Mouse (Mus musculus) liver, embryonic 12.5 days (tissue): ENCODE measurements around the gene Zfp280d. TPM values are rescaled to one million over a fixed set of nuclear protein-coding genes. Genes with fewer than 3 reads are reported as not detected.

Experiments used
- ATAC-seq: fragments of 200-750 bp; cut with Nextera tagmentation; 2 replicates; pipeline ENCODE4 v1.8.0; 2017; ENCODE audit warnings: moderate number of reproducible peaks, mild to moderate bottlenecking, moderate library complexity
- H3K27ac ChIP-seq: fragments of 300-500 bp; sonication (generic); 2 replicates; pipeline ENCODE4 v1.5.1; 2016; ENCODE audit warnings: mild to moderate bottlenecking
- H3K27me3 ChIP-seq: fragments of 300-500 bp; sonication (generic); replicated peaks from 2 replicates; pipeline ENCODE4 v1.6.1; 2016; ENCODE audit warnings: mild to moderate bottlenecking, moderate library complexity
- H3K36me3 ChIP-seq: fragments of 300-500 bp; sonication (generic); 2 replicates; pipeline ENCODE4 v1.6.1; 2016; ENCODE audit warnings: mild to moderate bottlenecking, moderate library complexity
- H3K4me1 ChIP-seq: fragments of 300-500 bp; sonication (generic); 2 replicates; pipeline ENCODE4 v1.6.1; 2016
- H3K4me2 ChIP-seq: fragments of 300-500 bp; sonication (generic); 2 replicates; pipeline ENCODE4 v1.6.1; 2016; ENCODE audit warnings: mild to moderate bottlenecking, moderate library complexity
- H3K4me3 ChIP-seq: fragments of 300-500 bp; sonication (generic); 2 replicates; pipeline ENCODE4 v1.5.1; 2016; ENCODE audit warnings: mild to moderate bottlenecking, moderate library complexity
- H3K9ac ChIP-seq: fragments of 300-500 bp; sonication (generic); 2 replicates; pipeline ENCODE4 v1.6.1; 2016; ENCODE audit warnings: mild to moderate bottlenecking, moderate library complexity
- H3K9me3 ChIP-seq: fragments of 300-500 bp; sonication (generic); replicated peaks from 2 replicates; pipeline ENCODE4 v1.6.1; 2016; ENCODE audit warnings: mild to moderate bottlenecking, moderate library complexity
- WGBS: fragments of 180-500 bp; shearing (Covaris S2); methylation state at CpG from one replicate; pipeline ENCODE4 v1.1.7; 2016; ENCODE audit not compliant: insufficient replicate concordance; 5-methylcytosine and 5-hydroxymethylcytosine counted together
- polyA plus RNA-seq: library from polyadenylated mRNA; unstranded; fragments of >200 nt; fragmentation: Nextera tagmentation; extraction: Ambion mirVana; gene quantifications from 2 replicates; pipeline ENCODE4 v1.2.1, GENCODE M21; 2016

Zfp280d gene
- polyA plus RNA-seq, 1 experiment from 2014 or later, result 23.1 TPM

DNA sequence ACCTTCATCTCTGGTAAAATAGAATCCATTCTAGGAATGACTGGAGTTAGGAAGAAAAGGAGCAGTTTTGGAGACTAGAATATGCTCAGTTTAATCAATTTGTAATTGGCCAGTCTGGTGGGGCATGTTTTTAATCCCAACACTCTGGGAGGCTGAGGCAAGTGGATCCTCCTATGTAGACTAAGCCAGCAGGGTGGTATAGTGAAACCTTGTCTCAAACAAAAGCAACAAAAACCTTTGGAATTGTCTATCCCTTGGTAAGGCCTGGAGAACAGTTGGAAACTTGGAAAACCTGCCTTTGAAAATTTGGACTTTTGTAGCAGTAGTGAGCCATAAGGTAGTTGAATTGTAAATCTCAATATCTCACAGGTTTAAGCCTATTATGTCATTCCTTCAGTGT, 2.3 kb downstream of the Zfp280d start:
- Histone ChIP-seq H3K4me3 (peak overlapping the region; percentile 30), H3K9ac (peak overlapping the region; percentile 32), H3K9me3 (0 out of 2 replicates have a peak, but pooled peaks cover 5% of the 10 kb centered on the region), H3K27ac (no peak overlapping the region), H3K4me1 (peaks cover 31% of the 10 kb centered on the region), H3K4me2 (peak overlapping the region; percentile 62), H3K36me3 (peaks cover 8% of the 10 kb centered on the region; the same call in 1 of the 2 replicates), H3K27me3 (no peaks in the 10 kb centered on the region)
- ATAC-seq, result no peak

- WGBS, result 72% methylated on average over 4 of the region's 4 CpGs
- no peak overlapping the region for H3K27ac ChIP-seq
- no peak overlapping the region for H3K4me2 ChIP-seq
- no peak overlapping the region for H3K9ac ChIP-seq
- peaks cover 26% of the 10 kb centered on the region for H3K4me1 ChIP-seq
- peaks cover 8% of the 10 kb centered on the region; the same call in 1 of the 2 replicates for H3K36me3 ChIP-seq
- H3K4me3 ChIP-seq, result no peak overlapping the region
- H3K27me3 ChIP-seq, result no peaks in the 10 kb centered on the region
- no peaks in the 10 kb centered on the region for H3K9me3 ChIP-seq
- ATAC-seq, result no peak
Measured at GRCm38 (mm10) chr9:72279943-72280342, 5.3 kb downstream of the Zfp280d start.

DNA sequence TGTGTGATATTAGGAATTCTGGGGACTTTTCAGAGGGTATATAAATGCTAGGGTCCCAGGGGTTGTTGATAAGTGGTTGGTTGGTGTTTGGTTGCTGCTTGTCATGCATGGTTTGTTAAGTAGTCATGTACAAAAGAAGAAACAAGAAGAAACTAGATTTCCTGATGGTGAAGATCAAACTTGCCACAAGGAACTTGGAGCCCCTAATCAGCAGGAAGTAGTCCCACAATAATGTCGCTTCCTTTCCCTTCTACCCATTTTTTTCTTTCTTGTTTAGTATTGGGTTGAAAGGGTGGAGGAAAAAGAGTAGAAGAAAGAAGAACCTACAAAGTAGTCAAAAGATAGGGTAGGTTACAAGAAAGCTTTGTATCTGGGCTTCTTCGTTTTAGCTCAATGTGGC, 13.0 kb downstream of the Zfp280d start:
- Histone ChIP-seq H3K4me2 (no peak overlapping the region), H3K27ac (no peak overlapping the region), H3K4me1 (peaks cover 25% of the 10 kb centered on the region), H3K9me3 (no peaks in the 10 kb centered on the region), H3K27me3 (no peaks in the 10 kb centered on the region), H3K9ac (no peak overlapping the region), H3K36me3 (peaks cover 44% of the 10 kb centered on the region), H3K4me3 (no peak overlapping the region)
- WGBS, result 35% methylated on average over 2 of the region's 2 CpGs
- no peak for ATAC-seq

DNA sequence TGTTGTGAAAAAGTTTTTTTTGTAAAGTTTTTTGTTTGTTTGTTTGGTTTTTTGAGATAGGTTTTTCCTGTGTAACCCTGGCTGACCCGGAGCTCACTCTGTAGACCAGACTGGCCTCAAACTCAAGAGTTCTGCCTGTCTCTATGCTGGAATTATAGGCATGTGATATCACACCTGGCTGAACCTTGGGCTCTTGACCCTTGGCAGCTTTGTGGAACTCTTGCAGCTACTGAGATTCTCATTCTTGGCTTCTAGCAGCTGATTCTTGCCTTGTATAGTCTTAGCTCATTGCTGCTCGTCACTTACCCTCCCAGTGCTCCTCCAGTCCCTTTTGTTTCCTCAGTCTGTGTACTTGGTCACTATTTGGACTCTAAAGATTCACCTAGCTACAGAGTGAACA, 13.6 kb downstream of the Zfp280d start:
- Histone ChIP-seq H3K4me2 (no peak overlapping the region), H3K4me1 (peaks cover 25% of the 10 kb centered on the region), H3K9ac (no peak overlapping the region), H3K27me3 (no peaks in the 10 kb centered on the region), H3K36me3 (peaks cover 44% of the 10 kb centered on the region), H3K4me3 (no peak overlapping the region), H3K9me3 (no peaks in the 10 kb centered on the region), H3K27ac (no peak overlapping the region)
- ATAC-seq, result no peak
- WGBS, result 75% methylated on average over 2 of the region's 2 CpGs

DNA sequence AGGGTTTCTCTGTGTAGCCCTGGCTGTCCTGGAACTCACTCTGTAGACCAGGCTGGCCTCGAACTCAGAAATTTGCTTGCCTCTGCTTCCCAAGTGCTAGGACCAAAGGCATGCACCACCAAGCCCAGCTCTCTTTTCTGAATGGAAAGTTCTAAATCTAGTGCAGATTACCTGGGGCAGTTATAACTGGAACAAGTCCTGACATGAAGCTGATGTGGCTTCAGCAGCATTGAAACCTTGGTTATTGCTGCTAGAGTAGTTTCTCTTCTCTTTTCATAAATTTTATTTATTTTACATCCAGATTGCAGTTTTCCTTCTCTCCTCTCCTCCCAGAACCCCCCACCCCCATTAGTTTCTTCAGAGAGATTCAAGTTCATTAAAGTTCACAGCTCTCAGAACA, 14.4 kb downstream of the Zfp280d start:
- H3K4me1 ChIP-seq, result peaks cover 25% of the 10 kb centered on the region
- no peak overlapping the region for H3K27ac ChIP-seq
- WGBS, result 78% methylated on average over 1 of the region's 1 CpGs
- ATAC-seq, result no peak
- no peak overlapping the region for H3K9ac ChIP-seq
- H3K36me3 ChIP-seq, result peaks cover 44% of the 10 kb centered on the region
- H3K9me3 ChIP-seq, result no peaks in the 10 kb centered on the region
- H3K27me3 ChIP-seq, result no peaks in the 10 kb centered on the region
- H3K4me2 ChIP-seq, result no peak overlapping the region
- no peak overlapping the region for H3K4me3 ChIP-seq

DNA sequence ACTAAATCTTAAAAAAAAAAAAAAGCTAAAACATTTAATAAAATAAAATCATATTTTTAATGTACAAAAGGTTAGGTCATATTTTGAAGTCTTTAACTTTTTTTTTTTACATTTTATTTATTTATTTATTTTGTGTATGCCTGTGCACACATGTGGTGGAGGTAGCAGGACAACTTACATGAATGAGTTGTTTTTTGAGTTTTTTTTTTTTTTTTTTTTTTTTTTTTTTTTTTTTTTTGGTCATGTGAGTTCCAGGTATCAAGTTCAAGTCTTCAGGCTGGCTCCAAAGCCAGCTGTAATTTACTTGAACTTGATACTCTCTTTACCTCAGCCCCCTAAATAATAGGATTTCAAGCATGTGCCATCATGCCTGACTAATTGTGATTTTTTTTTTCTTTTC, 19.4 kb downstream of the Zfp280d start:
- H3K27ac ChIP-seq, result no peak overlapping the region
- H3K9me3 ChIP-seq, result no peaks in the 10 kb centered on the region
- no peak overlapping the region for H3K9ac ChIP-seq
- H3K36me3 ChIP-seq, result peaks cover 27% of the 10 kb centered on the region
- H3K4me2 ChIP-seq, result no peak overlapping the region
- H3K27me3 ChIP-seq, result no peaks in the 10 kb centered on the region
- no peak overlapping the region for H3K4me3 ChIP-seq
- no peak for ATAC-seq
- H3K4me1 ChIP-seq, result 0 out of 2 replicates have a peak, but pooled peaks cover 5% of the 10 kb centered on the region

GRCm38 (mm10) chr9:72309765-72310164, 35.1 kb downstream of the Zfp280d start:
- no peak overlapping the region for H3K4me3 ChIP-seq
- no peak overlapping the region for H3K27ac ChIP-seq
- no peak overlapping the region for H3K9ac ChIP-seq
- no peak for ATAC-seq
- peaks cover 47% of the 10 kb centered on the region for H3K36me3 ChIP-seq
- no peak overlapping the region for H3K4me2 ChIP-seq
- 80% methylated on average over 2 of the region's 2 CpGs for WGBS
- H3K9me3 ChIP-seq, result no peaks in the 10 kb centered on the region
- no peaks in the 10 kb centered on the region for H3K27me3 ChIP-seq
- H3K4me1 ChIP-seq, result no peaks in the 10 kb centered on the region

DNA sequence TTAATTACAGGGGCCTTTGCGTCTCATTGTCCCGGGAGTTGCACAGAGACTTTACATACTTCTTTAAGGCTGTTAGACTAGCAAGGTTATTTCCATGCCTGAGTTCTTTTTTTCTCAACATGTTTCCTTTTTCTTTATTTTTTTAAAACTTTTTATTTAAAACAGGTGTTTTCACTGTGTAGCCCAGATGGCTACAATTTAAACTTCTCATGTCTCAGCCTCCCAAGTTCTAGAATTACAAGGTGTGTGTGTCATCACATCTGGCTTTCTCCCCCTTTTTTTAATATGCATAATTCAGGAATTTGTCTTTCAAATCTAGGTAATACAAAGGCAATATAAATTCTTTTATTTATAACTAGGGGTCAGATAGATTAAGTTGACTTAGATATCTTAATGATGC, 58.6 kb downstream of the Zfp280d start:
- no peak for ATAC-seq

DNA sequence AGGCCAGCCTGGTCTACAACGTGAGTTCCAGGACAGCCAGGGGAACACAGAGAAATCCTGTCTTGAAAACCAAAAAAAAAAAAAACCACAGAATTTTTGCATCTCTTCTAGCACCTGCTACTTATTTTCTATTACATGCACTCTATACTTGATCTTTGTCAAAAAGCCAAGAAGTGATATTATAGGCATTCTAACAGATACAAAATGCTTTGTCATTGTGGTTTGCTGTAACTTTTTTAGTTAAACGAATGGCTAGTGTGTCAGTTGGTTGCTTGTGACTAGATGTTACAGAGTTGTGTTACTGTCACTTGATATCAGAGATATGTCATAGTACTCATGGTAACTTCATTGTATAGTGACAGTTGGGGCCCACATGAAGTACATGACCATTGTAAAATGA, 61.4 kb downstream of the Zfp280d start:
- Histone ChIP-seq H3K27ac (no peak overlapping the region), H3K9ac (no peak overlapping the region), H3K4me2 (no peak overlapping the region), H3K27me3 (no peaks in the 10 kb centered on the region), H3K4me3 (no peak overlapping the region), H3K9me3 (no peaks in the 10 kb centered on the region), H3K36me3 (peaks cover 48% of the 10 kb centered on the region), H3K4me1 (peaks cover 9% of the 10 kb centered on the region; the same call in 1 of the 2 replicates)
- ATAC-seq, result peak; percentile 27; the same call in 1 of the 2 replicates
- 27% methylated on average over 2 of the region's 2 CpGs for WGBS

More for the DNA sequence above, 58.6 kb downstream of the Zfp280d start:
- Histone ChIP-seq H3K4me1 (peaks cover 9% of the 10 kb centered on the region; the same call in 1 of the 2 replicates), H3K27ac (no peak overlapping the region), H3K9ac (no peak overlapping the region), H3K4me2 (no peak overlapping the region), H3K36me3 (peaks cover 52% of the 10 kb centered on the region), H3K27me3 (no peaks in the 10 kb centered on the region), H3K4me3 (no peak overlapping the region), H3K9me3 (no peaks in the 10 kb centered on the region)
- WGBS, result 92% methylated on average over 2 of the region's 2 CpGs

DNA sequence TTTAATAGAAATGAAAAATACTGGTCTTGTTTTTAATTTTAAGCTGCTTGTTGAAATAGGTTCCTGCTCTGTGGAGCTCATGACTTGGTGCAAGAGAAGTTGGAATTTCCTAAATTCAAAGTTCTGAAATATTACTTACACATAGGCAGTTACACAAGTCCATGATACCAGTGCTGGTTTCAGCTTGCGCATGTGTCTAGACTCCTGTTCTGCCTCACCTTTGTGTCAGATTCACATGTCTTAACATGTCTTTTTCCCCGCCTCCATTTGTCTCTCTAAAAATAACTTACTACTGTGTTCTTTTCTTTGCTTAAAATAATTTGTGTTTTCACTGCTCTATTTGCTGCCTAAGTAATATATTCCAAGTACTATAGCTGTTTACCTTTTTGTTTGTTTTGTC, 64.5 kb downstream of the Zfp280d start:
- 89% methylated on average over 2 of the region's 2 CpGs for WGBS
- ATAC-seq, result no peak
- no peak overlapping the region for H3K4me2 ChIP-seq
- H3K4me3 ChIP-seq, result no peak overlapping the region
- H3K36me3 ChIP-seq, result peaks cover 35% of the 10 kb centered on the region
- no peaks in the 10 kb centered on the region for H3K9me3 ChIP-seq
- no peak overlapping the region for H3K9ac ChIP-seq
- peaks cover 9% of the 10 kb centered on the region; the same call in 1 of the 2 replicates for H3K4me1 ChIP-seq
- no peaks in the 10 kb centered on the region for H3K27me3 ChIP-seq
- H3K27ac ChIP-seq, result no peak overlapping the region

DNA sequence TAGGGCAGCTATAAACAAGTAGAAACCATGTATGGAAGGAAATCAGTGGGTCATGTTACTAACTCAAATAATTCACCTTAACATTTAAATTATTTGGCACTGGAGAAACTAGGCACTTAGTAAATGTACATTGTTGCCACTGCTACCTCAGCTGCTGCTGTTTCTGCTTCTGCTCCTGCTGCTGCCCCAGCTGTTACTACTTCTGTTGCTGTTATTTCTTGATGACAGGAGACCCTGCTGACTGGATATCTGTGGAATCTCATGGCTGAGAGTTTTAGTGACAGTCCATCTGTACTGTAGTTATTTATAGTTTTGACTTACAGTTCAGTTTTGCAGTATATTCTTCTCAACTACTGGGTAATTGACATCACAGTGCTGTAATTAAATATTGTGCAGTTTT, 69.2 kb downstream of the Zfp280d start:
- Histone ChIP-seq H3K36me3 (peaks cover 54% of the 10 kb centered on the region), H3K9me3 (no peaks in the 10 kb centered on the region), H3K4me3 (no peak overlapping the region), H3K27ac (no peak overlapping the region), H3K27me3 (no peaks in the 10 kb centered on the region), H3K4me2 (no peak overlapping the region), H3K9ac (no peak overlapping the region), H3K4me1 (no peaks in the 10 kb centered on the region)
- ATAC-seq, result no peak

DNA sequence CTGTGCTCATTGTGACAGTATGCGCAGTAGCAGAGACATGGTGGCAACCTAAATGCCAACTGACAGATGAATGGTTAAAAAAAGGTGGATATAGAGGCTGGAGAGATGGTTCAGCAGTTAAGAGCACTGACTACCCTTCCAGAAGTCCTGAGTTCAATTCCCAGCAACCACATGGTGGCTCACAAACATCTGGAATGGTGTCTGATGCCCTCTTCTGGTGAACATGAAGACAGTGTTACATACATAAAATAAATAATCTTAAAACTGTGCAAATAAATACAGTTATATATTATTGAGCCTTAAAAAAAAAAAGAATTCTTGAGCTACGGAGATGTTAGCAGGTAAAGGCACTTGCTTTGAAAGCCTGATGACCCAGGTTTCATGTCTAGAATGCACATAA, 97.7 kb downstream of the Zfp280d start:
- no peaks in the 10 kb centered on the region for H3K9me3 ChIP-seq
- H3K4me1 ChIP-seq, result no peaks in the 10 kb centered on the region
- H3K4me2 ChIP-seq, result no peak overlapping the region
- no peaks in the 10 kb centered on the region for H3K27me3 ChIP-seq
- no peak for ATAC-seq
- WGBS, result 84% methylated on average over 2 of the region's 2 CpGs
- H3K27ac ChIP-seq, result no peak overlapping the region
- no peaks in the 10 kb centered on the region for H3K36me3 ChIP-seq
- no peak overlapping the region for H3K9ac ChIP-seq
- H3K4me3 ChIP-seq, result no peak overlapping the region

- Histone ChIP-seq H3K9me3 (no peaks in the 10 kb centered on the region), H3K27ac (no peak overlapping the region), H3K36me3 (no peaks in the 10 kb centered on the region), H3K4me3 (no peak overlapping the region), H3K4me1 (no peaks in the 10 kb centered on the region), H3K9ac (no peak overlapping the region), H3K27me3 (no peaks in the 10 kb centered on the region), H3K4me2 (no peak overlapping the region)
- ATAC-seq, result no peak
- 84% methylated on average over 3 of the region's 3 CpGs for WGBS
Measured at GRCm38 (mm10) chr9:72374074-72374473, 99.4 kb downstream of the Zfp280d start.
